Mouse (Mus musculus) stomach, embryonic 15.5 days (tissue): ENCODE results near the gene Hif1an. TPM values are rescaled to one million over a fixed set of nuclear protein-coding genes. Genes with fewer than 3 reads are reported as not detected.

Experiments used
- ATAC-seq: fragments of 200-750 bp; cut with Nextera tagmentation; 2 replicates; pipeline ENCODE4 v1.8.0; 2017; ENCODE audit warnings: low read depth, moderate number of reproducible peaks, moderate TSS enrichment; ENCODE audit not compliant: insufficient read depth, low FRiP score
- H3K27ac ChIP-seq: fragments of 300-500 bp; sonication (generic); 2 replicates; pipeline ENCODE4 v1.5.1; 2015; ENCODE audit warnings: mild to moderate bottlenecking, inconsistent platforms
- H3K27me3 ChIP-seq: fragments of 300-500 bp; sonication (generic); replicated peaks from 2 replicates; pipeline ENCODE4 v1.6.1; 2015; ENCODE audit warnings: inconsistent platforms
- H3K36me3 ChIP-seq: fragments of 300-500 bp; sonication (generic); 2 replicates; pipeline ENCODE4 v1.6.1; 2015; ENCODE audit warnings: inconsistent platforms
- H3K4me1 ChIP-seq: fragments of 300-500 bp; sonication (generic); 2 replicates; pipeline ENCODE4 v1.6.1; 2015; ENCODE audit warnings: inconsistent platforms
- H3K4me2 ChIP-seq: fragments of 300-500 bp; sonication (generic); 2 replicates; pipeline ENCODE4 v1.6.1; 2015; ENCODE audit warnings: mild to moderate bottlenecking, inconsistent platforms
- H3K4me3 ChIP-seq: fragments of 300-500 bp; sonication (generic); replicated peaks from 2 replicates; pipeline ENCODE4 v1.5.1; 2015; ENCODE audit warnings: inconsistent platforms
- H3K9ac ChIP-seq: fragments of 300-500 bp; sonication (generic); 2 replicates; pipeline ENCODE4 v1.6.1; 2015; ENCODE audit warnings: inconsistent platforms
- H3K9me3 ChIP-seq: fragments of 300-500 bp; sonication (generic); 2 replicates; pipeline ENCODE4 v1.6.1; 2016; ENCODE audit warnings: inconsistent platforms
- WGBS: fragments of 180-500 bp; shearing (Covaris S2); methylation state at CpG from one replicate; pipeline ENCODE4 v1.1.7; 2015; 5-methylcytosine and 5-hydroxymethylcytosine counted together
- polyA plus RNA-seq: library from polyadenylated mRNA; unstranded; fragments of >200 nt; fragmentation: Nextera tagmentation; extraction: Ambion mirVana; gene quantifications from 2 replicates; pipeline ENCODE4 v1.2.1, GENCODE M21; 2015

Hif1an gene
- polyA plus RNA-seq, 1 experiment from 2014 or later, result 27.0 TPM

DNA sequence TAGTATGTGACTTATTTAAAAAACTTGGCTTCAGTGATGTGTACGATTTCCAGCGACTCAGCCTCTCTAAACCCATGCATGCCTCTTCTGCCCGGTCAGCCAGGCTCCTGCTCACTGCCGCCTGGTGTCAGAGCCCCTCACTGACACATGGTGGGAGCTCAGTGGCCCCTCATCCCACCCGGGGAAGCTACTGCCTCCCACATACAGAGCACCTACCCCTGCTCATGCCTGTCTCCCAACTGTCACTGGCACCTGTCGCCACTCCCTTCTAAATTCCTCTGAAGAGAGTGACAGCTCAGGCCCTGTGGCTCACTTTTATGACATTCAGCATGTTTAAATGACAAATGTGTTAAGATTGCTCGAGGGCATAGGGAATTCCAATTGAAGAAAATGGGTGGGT, 13.6 kb downstream of the Hif1an start:
- H3K27me3 ChIP-seq, result no peaks in the 10 kb centered on the region; the same call in 1 of the 2 replicates
- no peak overlapping the region for H3K4me3 ChIP-seq
- H3K9me3 ChIP-seq, result no peaks in the 10 kb centered on the region
- H3K27ac ChIP-seq, result no peak overlapping the region
- no peak for ATAC-seq
- no peak overlapping the region for H3K9ac ChIP-seq
- H3K36me3 ChIP-seq, result peaks cover 24% of the 10 kb centered on the region
- no peaks in the 10 kb centered on the region for H3K4me1 ChIP-seq
- 58% methylated on average over 7 of the region's 7 CpGs for WGBS
- H3K4me2 ChIP-seq, result no peak overlapping the region

DNA sequence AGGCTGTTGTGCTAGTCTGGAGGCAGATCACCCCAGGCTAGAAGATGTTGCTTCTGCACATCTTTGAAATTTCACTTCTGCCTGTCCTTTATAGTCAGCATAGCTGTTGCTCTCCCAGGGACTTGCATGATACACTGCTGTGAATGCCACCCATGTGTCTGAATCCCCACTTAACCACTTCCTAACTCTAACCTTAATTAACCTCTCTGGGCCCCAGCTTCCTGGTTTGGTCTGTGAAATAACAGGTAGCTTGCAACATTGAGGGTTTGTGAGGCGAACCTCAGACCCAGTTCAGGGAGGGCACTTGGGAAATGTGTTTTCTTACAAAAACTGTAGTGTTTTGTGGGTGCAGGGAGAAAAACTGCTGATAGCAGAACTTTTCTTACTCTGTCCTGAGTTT, 15.4 kb downstream of the Hif1an start:
- Histone ChIP-seq H3K4me1 (no peaks in the 10 kb centered on the region), H3K27ac (no peak overlapping the region), H3K27me3 (no peaks in the 10 kb centered on the region; the same call in 1 of the 2 replicates), H3K9ac (no peak overlapping the region), H3K4me2 (no peak overlapping the region), H3K4me3 (no peak overlapping the region), H3K36me3 (0 out of 2 replicates have a peak, but pooled peaks cover 10% of the 10 kb centered on the region), H3K9me3 (no peaks in the 10 kb centered on the region)
- ATAC-seq, result no peak
- WGBS, result 51% methylated on average over 1 of the region's 1 CpGs

DNA sequence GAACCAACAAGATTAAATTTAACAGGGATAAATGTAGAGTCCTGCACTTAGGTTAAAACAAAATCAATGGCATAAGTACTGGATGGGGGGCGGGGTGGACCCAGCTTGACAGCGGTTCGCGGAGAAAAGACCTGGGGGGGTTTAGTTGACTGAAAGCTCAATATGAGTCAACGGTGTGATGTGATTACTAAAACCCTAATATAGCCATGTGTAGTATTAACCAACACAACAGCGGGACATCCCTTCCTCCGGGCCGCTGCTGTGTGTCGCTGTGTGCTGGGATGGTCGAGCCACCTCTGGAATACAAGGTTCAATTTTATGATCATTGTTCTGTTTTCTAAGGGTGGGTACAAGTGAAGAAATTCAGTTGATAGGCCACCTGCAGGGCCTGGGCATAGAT, 19.5 kb downstream of the Hif1an start:
- no peaks in the 10 kb centered on the region for H3K4me1 ChIP-seq
- H3K4me3 ChIP-seq, result no peak overlapping the region
- WGBS, result 83% methylated on average over 10 of the region's 10 CpGs
- H3K9me3 ChIP-seq, result no peaks in the 10 kb centered on the region
- peaks cover 17% of the 10 kb centered on the region; the same call in 1 of the 2 replicates for H3K27me3 ChIP-seq
- H3K4me2 ChIP-seq, result no peak overlapping the region
- no peak overlapping the region for H3K9ac ChIP-seq
- no peak for ATAC-seq
- no peak overlapping the region for H3K27ac ChIP-seq
- H3K36me3 ChIP-seq, result no peaks in the 10 kb centered on the region

DNA sequence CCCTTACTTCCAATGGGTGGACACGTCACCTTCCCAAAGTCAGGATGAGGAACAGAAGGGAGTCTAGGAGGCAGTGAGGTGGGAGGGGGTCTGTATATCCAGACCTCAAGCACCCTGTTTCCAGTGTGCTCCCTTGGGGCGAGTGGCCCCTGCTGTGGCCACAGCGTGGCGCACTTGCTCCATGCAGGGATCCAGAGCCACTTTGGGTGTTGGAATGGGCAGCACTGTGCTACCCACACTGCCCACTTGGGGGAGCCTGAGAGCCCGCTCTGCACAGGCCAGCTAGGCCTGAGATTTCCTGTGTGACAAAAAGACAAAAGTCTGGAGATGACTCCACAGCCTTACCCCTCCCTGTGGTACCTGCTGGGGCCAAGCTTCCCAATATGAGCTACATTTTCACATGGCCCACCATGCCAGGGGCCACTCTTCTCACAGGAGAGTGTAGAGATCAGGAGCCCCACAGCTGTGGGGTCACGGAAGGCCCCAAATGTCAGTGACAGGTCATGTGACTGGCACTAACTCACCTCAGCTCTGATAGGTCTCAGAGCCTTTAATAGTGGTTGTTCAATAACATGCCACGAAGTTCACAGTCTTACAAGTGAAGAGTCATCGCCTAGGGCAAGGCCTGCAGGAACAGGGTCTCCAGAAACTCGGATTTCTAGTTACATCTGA, 20.1 kb downstream of the Hif1an start:
- no peak overlapping the region for H3K27ac ChIP-seq
- H3K36me3 ChIP-seq, result no peaks in the 10 kb centered on the region
- ATAC-seq, result peak; percentile 84
- H3K27me3 ChIP-seq, result peaks cover 19% of the 10 kb centered on the region; the same call in 1 of the 2 replicates
- H3K4me2 ChIP-seq, result no peak overlapping the region
- WGBS, result 34% methylated on average over 9 of the region's 9 CpGs
- H3K4me1 ChIP-seq, result no peaks in the 10 kb centered on the region
- H3K9ac ChIP-seq, result no peak overlapping the region
- no peaks in the 10 kb centered on the region for H3K9me3 ChIP-seq
- H3K4me3 ChIP-seq, result no peak overlapping the region

DNA sequence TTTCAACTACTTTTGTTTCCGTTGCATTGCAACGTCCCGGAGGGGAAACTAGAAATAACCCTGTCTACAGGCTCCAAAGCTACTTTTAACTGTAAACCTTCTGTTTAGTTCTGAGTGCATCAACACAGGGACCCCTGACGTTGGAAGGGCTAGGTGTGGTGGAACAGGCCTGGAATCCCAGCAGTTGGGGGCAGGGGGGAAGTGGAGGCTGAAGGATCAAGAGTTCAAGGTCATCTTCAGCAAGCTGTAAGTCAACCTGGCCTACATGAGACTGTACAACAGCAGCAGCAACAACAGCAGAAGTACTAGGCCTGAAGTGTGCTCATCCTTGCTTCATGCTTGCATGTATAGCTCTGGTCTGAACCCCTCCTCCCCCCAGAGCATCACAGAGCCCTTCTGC, 25.4 kb downstream of the Hif1an start:
- ATAC-seq, result no peak
- no peaks in the 10 kb centered on the region for H3K9me3 ChIP-seq
- H3K4me3 ChIP-seq, result no peak overlapping the region
- H3K4me1 ChIP-seq, result no peaks in the 10 kb centered on the region
- H3K27me3 ChIP-seq, result peaks cover 19% of the 10 kb centered on the region; the same call in 1 of the 2 replicates
- 37% methylated on average over 4 of the region's 4 CpGs for WGBS
- H3K9ac ChIP-seq, result no peak overlapping the region
- no peaks in the 10 kb centered on the region for H3K36me3 ChIP-seq
- H3K4me2 ChIP-seq, result no peak overlapping the region
- no peak overlapping the region for H3K27ac ChIP-seq

DNA sequence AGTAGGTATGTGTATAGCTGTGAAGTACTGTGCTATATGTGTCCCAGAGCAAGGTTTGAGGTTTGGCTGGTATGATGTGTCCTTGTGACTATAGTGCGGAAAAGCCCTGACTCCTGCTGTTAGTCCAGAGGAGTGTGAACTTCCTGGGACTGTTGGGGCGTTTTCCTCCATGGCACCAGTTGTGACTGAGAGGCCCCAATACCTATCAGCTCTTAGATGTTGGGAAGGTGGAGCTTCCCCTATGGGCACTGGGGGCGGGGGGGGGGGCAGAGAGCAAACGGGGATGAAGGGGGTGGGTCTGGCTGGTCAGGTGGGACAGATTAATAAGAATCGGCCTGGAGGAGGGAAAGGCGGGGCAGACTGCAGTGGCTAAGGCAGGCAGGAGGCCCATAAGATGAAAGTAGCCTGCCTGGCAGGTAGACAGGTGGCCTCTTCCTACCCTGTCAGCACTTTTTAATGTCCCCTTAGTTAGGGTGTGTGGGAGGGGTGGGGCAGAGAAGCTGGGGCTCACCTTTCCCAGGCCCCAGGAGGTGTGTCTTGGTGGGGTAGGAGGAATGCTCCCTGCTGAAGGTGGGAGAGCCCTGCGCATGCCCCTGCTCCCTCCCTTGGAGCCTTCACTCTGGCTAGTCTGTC, 27.1 kb downstream of the Hif1an start:
- Histone ChIP-seq H3K9me3 (no peaks in the 10 kb centered on the region), H3K27me3 (peaks cover 19% of the 10 kb centered on the region; the same call in 1 of the 2 replicates), H3K4me1 (no peaks in the 10 kb centered on the region), H3K9ac (no peak overlapping the region), H3K4me3 (no peak overlapping the region), H3K27ac (no peak overlapping the region), H3K36me3 (no peaks in the 10 kb centered on the region), H3K4me2 (no peak overlapping the region)
- 34% methylated on average over 7 of the region's 7 CpGs for WGBS
- ATAC-seq, result no peak

DNA sequence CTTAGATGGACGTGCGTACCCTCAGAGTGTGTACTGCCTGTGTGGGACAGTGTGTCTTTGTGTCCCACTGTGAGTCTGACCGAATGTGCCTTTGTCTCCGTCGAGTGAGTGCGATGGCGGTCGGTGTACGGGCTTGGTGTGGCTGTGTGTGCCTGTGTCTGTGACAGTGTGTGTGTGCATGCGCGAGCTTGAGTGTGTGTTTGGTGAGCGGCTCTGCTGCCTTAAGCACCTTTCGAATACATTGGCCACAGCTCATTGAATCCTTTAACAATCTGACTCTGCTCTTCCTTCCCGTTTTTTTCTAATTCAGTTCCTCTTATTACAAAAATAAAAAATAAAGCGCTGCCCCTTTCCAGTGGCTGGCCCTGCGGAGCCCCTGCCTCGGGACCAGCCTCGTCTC, 28.3 kb downstream of the Hif1an start:
- no peak overlapping the region for H3K9ac ChIP-seq
- H3K9me3 ChIP-seq, result no peaks in the 10 kb centered on the region
- H3K36me3 ChIP-seq, result no peaks in the 10 kb centered on the region
- H3K27ac ChIP-seq, result no peak overlapping the region
- H3K4me3 ChIP-seq, result no peak overlapping the region
- 85% methylated on average over 18 of the region's 18 CpGs for WGBS
- ATAC-seq, result no peak
- no peak overlapping the region for H3K4me2 ChIP-seq
- no peaks in the 10 kb centered on the region for H3K4me1 ChIP-seq
- H3K27me3 ChIP-seq, result peaks cover 9% of the 10 kb centered on the region; the same call in 1 of the 2 replicates

DNA sequence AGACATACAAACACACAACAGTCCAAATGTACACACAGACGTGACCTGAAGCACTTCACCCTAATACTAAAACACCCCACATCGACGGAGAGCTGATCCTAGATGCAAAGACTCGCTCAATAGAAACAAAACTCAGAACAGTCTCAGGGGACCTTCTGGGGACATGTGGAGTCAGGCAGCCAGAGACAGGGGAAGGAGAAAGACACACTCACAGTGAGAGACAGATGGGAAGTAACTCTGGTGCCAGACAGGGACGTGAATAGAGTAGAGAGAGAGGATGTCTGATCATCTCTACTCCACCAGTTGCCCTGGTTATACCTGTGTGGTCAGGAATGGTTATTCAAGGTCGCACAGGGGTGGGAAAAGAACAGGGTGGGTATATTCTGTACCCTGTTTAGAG, 29.0 kb downstream of the Hif1an start:
- Histone ChIP-seq H3K4me1 (no peaks in the 10 kb centered on the region), H3K27ac (no peak overlapping the region), H3K4me3 (no peak overlapping the region), H3K36me3 (no peaks in the 10 kb centered on the region), H3K4me2 (no peak overlapping the region), H3K9ac (no peak overlapping the region), H3K27me3 (0 out of 2 replicates have a peak, but pooled peaks cover 3% of the 10 kb centered on the region), H3K9me3 (no peaks in the 10 kb centered on the region)
- WGBS, result 72% methylated on average over 6 of the region's 6 CpGs
- ATAC-seq, result no peak

DNA sequence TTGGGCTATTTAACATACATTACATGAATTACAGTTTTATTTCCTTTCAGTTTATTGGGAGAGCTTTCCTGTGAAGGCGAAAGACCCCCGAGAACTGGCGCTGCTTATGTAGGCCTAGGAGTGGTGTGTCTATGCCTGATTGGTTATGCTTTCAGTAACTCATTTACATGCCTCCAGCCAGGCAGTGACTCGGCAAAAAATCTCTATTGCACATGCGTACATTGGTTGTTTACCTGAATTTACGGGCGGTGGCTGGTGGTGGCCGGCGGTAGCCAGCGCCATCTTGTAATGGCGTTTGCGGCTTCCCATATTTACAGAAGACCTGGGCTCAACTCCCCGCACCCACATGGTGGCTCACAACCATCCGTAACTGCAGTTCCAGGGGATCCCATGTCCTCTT, 31.5 kb downstream of the Hif1an start:
- no peak for ATAC-seq
- no peak overlapping the region for H3K27ac ChIP-seq
- no peaks in the 10 kb centered on the region for H3K9me3 ChIP-seq
- H3K9ac ChIP-seq, result no peak overlapping the region
- no peaks in the 10 kb centered on the region for H3K27me3 ChIP-seq
- H3K4me2 ChIP-seq, result no peak overlapping the region
- 95% methylated on average over 14 of the region's 14 CpGs for WGBS
- H3K36me3 ChIP-seq, result no peaks in the 10 kb centered on the region
- no peaks in the 10 kb centered on the region for H3K4me1 ChIP-seq
- H3K4me3 ChIP-seq, result no peak overlapping the region

DNA sequence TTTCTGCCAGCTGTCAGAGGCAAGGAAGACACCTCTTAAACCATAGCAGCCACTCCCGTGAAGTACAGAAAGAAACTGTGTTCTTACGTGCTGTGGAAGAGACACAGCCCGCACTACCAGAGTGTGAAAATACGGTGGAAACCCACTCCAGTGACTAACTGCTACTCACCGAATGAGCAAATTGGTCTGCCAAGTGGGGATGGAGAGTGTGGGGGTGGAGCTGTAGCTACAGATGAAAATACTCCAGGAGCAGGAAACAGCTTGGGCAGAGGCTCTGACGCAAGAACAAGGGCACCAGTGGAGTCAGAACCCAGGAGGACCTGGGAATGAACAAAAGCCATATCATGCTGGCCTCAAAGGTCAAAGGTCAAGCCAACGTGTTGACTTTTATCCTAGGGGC, 55.5 kb downstream of the Hif1an start:
- no peaks in the 10 kb centered on the region for H3K27me3 ChIP-seq
- H3K36me3 ChIP-seq, result no peaks in the 10 kb centered on the region
- no peaks in the 10 kb centered on the region for H3K4me1 ChIP-seq
- H3K4me3 ChIP-seq, result no peak overlapping the region
- no peak overlapping the region for H3K27ac ChIP-seq
- H3K9ac ChIP-seq, result no peak overlapping the region
- no peaks in the 10 kb centered on the region for H3K9me3 ChIP-seq
- H3K4me2 ChIP-seq, result no peak overlapping the region
- no peak for ATAC-seq
- 50% methylated on average over 7 of the region's 7 CpGs for WGBS
